Mouse (Mus musculus) lung, embryonic 14.5 days (tissue): ENCODE data around the gene Ip6k1. TPM values are rescaled to one million over a fixed set of nuclear protein-coding genes. Genes with fewer than 3 reads are reported as not detected.

Experiments used
- ATAC-seq: fragments of 200-750 bp; cut with Nextera tagmentation; 2 replicates; pipeline ENCODE4 v1.8.0; 2017; ENCODE audit warnings: mild to moderate bottlenecking, moderate TSS enrichment, moderate library complexity; ENCODE audit not compliant: insufficient read depth
- DNase-seq: peaks from one replicate; pipeline ENCODE4 v3.0.0-alpha.2; 2015
- H3K27ac ChIP-seq: fragments of 300-500 bp; sonication (generic); 2 replicates; pipeline ENCODE4 v1.5.1; 2014; ENCODE audit warnings: low read depth, mild to moderate bottlenecking, moderate library complexity
- H3K27me3 ChIP-seq: fragments of 300-500 bp; sonication (generic); 2 replicates; pipeline ENCODE4 v1.6.1; 2014; ENCODE audit warnings: low read length, control low read depth; ENCODE audit not compliant: insufficient read depth
- H3K36me3 ChIP-seq: fragments of 300-500 bp; sonication (generic); 2 replicates; pipeline ENCODE4 v1.6.1; 2014; ENCODE audit warnings: control low read depth; ENCODE audit not compliant: insufficient read depth
- H3K4me1 ChIP-seq: fragments of 300-500 bp; sonication (generic); 2 replicates; pipeline ENCODE4 v1.6.1; 2014; ENCODE audit warnings: antibody characterized with exemption, control low read depth; ENCODE audit not compliant: insufficient read depth
- H3K4me2 ChIP-seq: fragments of 300-500 bp; sonication (generic); 2 replicates; pipeline ENCODE4 v1.6.1; 2014; ENCODE audit warnings: mild to moderate bottlenecking
- H3K4me3 ChIP-seq: fragments of 300-500 bp; sonication (generic); 2 replicates; pipeline ENCODE4 v1.5.1; 2014; ENCODE audit warnings: low read depth, low read length
- H3K9ac ChIP-seq: fragments of 300-500 bp; sonication (generic); 2 replicates; pipeline ENCODE4 v1.6.1; 2014
- H3K9me3 ChIP-seq: fragments of 300-500 bp; sonication (generic); 2 replicates; pipeline ENCODE4 v1.6.1; 2016; ENCODE audit warnings: low read depth, low read length, control low read depth
- CTCF ChIP-seq: IDR thresholded peaks from 2 replicates; pipeline ENCODE4 v1.5.1; 2016; ENCODE audit warnings: antibody characterized with exemption, low read depth
- WGBS: fragments of 180-500 bp; shearing (Covaris S2); extraction: QIAGEN DNeasy Blood & Tissue Kit; methylation state at CpG from one replicate; pipeline ENCODE4 v1.1.7; 2014; 5-methylcytosine and 5-hydroxymethylcytosine counted together
- polyA plus RNA-seq: library from polyadenylated mRNA; unstranded; fragments of >200 nt; fragmentation: Nextera tagmentation; extraction: Ambion mirVana; gene quantifications from 2 replicates; pipeline ENCODE4 v1.2.1, GENCODE M21; 2014

The Ip6k1 gene
- polyA plus RNA-seq, 1 experiment from 2014 or later, result 29.3 TPM

GRCm38 (mm10) chr9:107971690-107972541 lies 30.4 kb upstream of the Ip6k1 start:
- ATAC-seq (0 out of 2 replicates have a peak, but pooled peaks have one; percentile 24), DNase-seq (peak; percentile 52)
- WGBS, result 62% methylated on average over 8 of the region's 8 CpGs
- Histone ChIP-seq H3K36me3 (peaks cover 39% of the 10 kb centered on the region), H3K27me3 (no peaks in the 10 kb centered on the region), H3K4me1 (no peaks in the 10 kb centered on the region; the same call in 1 of the 2 replicates), H3K4me3 (no peak overlapping the region), H3K9me3 (no peaks in the 10 kb centered on the region), H3K9ac (no peak overlapping the region), H3K27ac (no peak overlapping the region), H3K4me2 (no peak overlapping the region)
- no peak for TF ChIP-seq CTCF

- Histone ChIP-seq H3K9ac (no peak overlapping the region), H3K4me1 (no peaks in the 10 kb centered on the region; the same call in 1 of the 2 replicates), H3K27me3 (no peaks in the 10 kb centered on the region), H3K27ac (peak overlapping the region; percentile 38), H3K36me3 (peaks cover 21% of the 10 kb centered on the region), H3K4me3 (no peak overlapping the region), H3K9me3 (no peaks in the 10 kb centered on the region), H3K4me2 (peak overlapping the region; percentile 4; the same call in 1 of the 2 replicates)
- WGBS, result 67% methylated on average over 10 of the region's 10 CpGs
- DNase-seq, result no peak
- ATAC-seq, result no peak
- TF ChIP-seq CTCF, result no peak
Observed at GRCm38 (mm10) chr9:107974491-107975171, 27.7 kb upstream of the Ip6k1 start.

- ATAC-seq (no peak), DNase-seq (peak; percentile 40)
- Histone ChIP-seq H3K36me3 (peaks cover 11% of the 10 kb centered on the region), H3K4me2 (peak within 1 kb of the TSS; percentile 34), H3K4me3 (peak within 1 kb of the TSS; percentile 13; the same call in 1 of the 2 replicates), H3K27me3 (no peaks in the 10 kb centered on the region), H3K4me1 (peaks cover 3% of the 10 kb centered on the region), H3K9ac (peak within 1 kb of the TSS; percentile 20; the same call in 1 of the 2 replicates), H3K9me3 (no peaks in the 10 kb centered on the region), H3K27ac (peak within 1 kb of the TSS; percentile 75)
- WGBS, result 59% methylated on average over 12 of the region's 12 CpGs
- TF ChIP-seq CTCF, result no peak
Observed at GRCm38 (mm10) chr9:107975399-107976386, 26.6 kb upstream of the Ip6k1 start, which contains the start of gene Uba7. Gene Uba7 (plus strand): TSS chr9:107975505.

- H3K9me3 ChIP-seq, result no peaks in the 10 kb centered on the region
- H3K9ac ChIP-seq, result no peak overlapping the region
- no peaks in the 10 kb centered on the region for H3K27me3 ChIP-seq
- no peak overlapping the region for H3K4me3 ChIP-seq
- DNase-seq (no peak), ATAC-seq (no peak)
- no peak overlapping the region for H3K27ac ChIP-seq
- H3K4me1 ChIP-seq, result peaks cover 24% of the 10 kb centered on the region
- WGBS, result 83% methylated on average over 12 of the region's 12 CpGs
- TF ChIP-seq CTCF, result no peak
- H3K36me3 ChIP-seq, result peaks cover 5% of the 10 kb centered on the region; the same call in 1 of the 2 replicates
- no peak overlapping the region for H3K4me2 ChIP-seq
Observed at GRCm38 (mm10) chr9:107978815-107979214, 23.5 kb upstream of the Ip6k1 start.

GRCm38 (mm10) chr9:107981684-107982605 lies 20.4 kb upstream of the Ip6k1 start:
- TF ChIP-seq CTCF, result no peak
- peaks cover 15% of the 10 kb centered on the region; the same call in 1 of the 2 replicates for H3K36me3 ChIP-seq
- H3K27me3 ChIP-seq, result no peaks in the 10 kb centered on the region
- peak; percentile 87 for DNase-seq
- peak overlapping the region; percentile 93 for H3K4me2 ChIP-seq
- no peaks in the 10 kb centered on the region for H3K9me3 ChIP-seq
- peak overlapping the region; percentile 74 for H3K9ac ChIP-seq
- H3K4me3 ChIP-seq, result peak overlapping the region; percentile 54
- peak overlapping the region; percentile 100 for H3K27ac ChIP-seq
- peaks cover 25% of the 10 kb centered on the region for H3K4me1 ChIP-seq
- ATAC-seq, result peak; percentile 46
- 24% methylated on average over 6 of the region's 7 CpGs for WGBS
